ENCODE assay signal across 13 mouse cellular contexts in genomic region chr12:40381173-40381801, GRCm38 (mm10).
DNase-seq lines count a peak whose midpoint lies in the region; ATAC-seq and TF ChIP-seq lines count a peak whose summit lies in the region.
"Had no signal": no experiment of that assay in that cellular context is flagged by ENCODE, and none has a peak within 500 bp of the region (broad histone marks: within the 10 kb centered on the region; RNA-seq: fewer than 3 reads in every experiment).

No protein-coding gene starts in this region.

- intact Hi-C loops in heart, postnatal 10 days (cut with DNase I) = no loop called here

- 39% methylated on average over 10 of the region's 10 CpGs for WGBS in lung, adult 2 months

- peak; percentile 73 for DNase-seq in heart, adult 11 months
- no peak for DNase-seq in heart, postnatal 10 days
- no peak for DNase-seq in lung, adult 2 months
- DNase-seq in lung, postnatal 10 days = no peak
- peak; percentile 52 for DNase-seq in naive thymus-derived CD4-positive, alpha-beta T cell, adult 2 months (ENCODE audit: low read depth)
- no peak for DNase-seq in adrenal gland, postnatal 14 days
- DNase-seq in thymus, postnatal 36 days = no peak
- DNase-seq: cerebellum, adult 8-10 months; midbrain, embryonic 14.5 days; right cerebral cortex, postnatal 4 days had no signal

- no peak for TF ChIP-seq CTCF in lung, adult 2 months (IDR thresholded peaks at IDR 0.05; ENCODE audit: insufficient read depth, low read length)

- no peak for TF ChIP-seq POLR2A in lung, adult 2 months (IDR thresholded peaks at IDR 0.05; ENCODE audit: borderline replicate concordance, extremely low read depth, low read depth, low read length)

- peak; percentile 73 for ATAC-seq in common myeloid progenitor, adult 5-6 weeks (replicated peaks; ENCODE audit: low read depth, poor library complexity, severe bottlenecking)

- H3K4me1 ChIP-seq in lung, adult 2 months (ENCODE audit: control insufficient read depth, insufficient read depth, low read length) = peaks cover 7% of the 10 kb centered on the region
- H3K4me1 ChIP-seq: embryonic facial prominence, embryonic 15.5 days had no signal

- peak overlapping the region; percentile 68 for H3K4me3 ChIP-seq in lung, adult 2 months (replicated peaks; ENCODE audit: extremely low read depth, low read depth, low read length)
- H3K4me3 ChIP-seq: embryonic facial prominence, embryonic 15.5 days; heart, embryonic 12.5 days had no signal

Comparison
In these comparisons a context has a peak if more than half of its experiments do, and no peak if none do; other contexts are left out.
1. DNase-seq: peak in heart, adult 11 months (single experiment) and naive thymus-derived CD4-positive, alpha-beta T cell, adult 2 months (single experiment); none in heart, postnatal 10 days (0 of 2), lung, adult 2 months (single experiment), lung, postnatal 10 days (single experiment), adrenal gland, postnatal 14 days (single experiment) and thymus, postnatal 36 days (0 of 2).